Mouse (Mus musculus): ENCODE measurements around the gene Syn3.

- TF ChIP-seq GATA1 (IDR thresholded peaks at IDR 0.05; ENCODE audit: borderline replicate concordance, low read length) (no peak), FLI1 (IDR thresholded peaks at IDR 0.05; ENCODE audit: low read length) (no peak)
Observed at GRCm38 (mm10) chr10:86201006-86201405, 297.7 kb downstream of the Syn3 start.
